Mouse (Mus musculus) G1E (cell line): ENCODE measurements at regions not wholly inside any gene's neighbourhood (a gene's known extent, or its start where the extent isn't known, plus 50 kb on each side); places are given as distances from the start of the nearest gene placed in this dataset.

ENCODE experiments used
- ATAC-seq: 2 replicates; pipeline ENCODE4 v1.8.0; 2016; ENCODE audit warnings: mild to moderate bottlenecking; ENCODE audit not compliant: insufficient number of reproducible peaks, poor library complexity, low FRiP score, severe bottlenecking; ENCODE audit errors: extremely low read depth
- DNase-seq: peaks from one replicate; pipeline ENCODE4 v3.0.0; 2012; ENCODE audit warnings: low spot score
- H3K27me3 ChIP-seq: 2 replicates; pipeline ENCODE4 v1.6.1; 2012; ENCODE audit warnings: mild to moderate bottlenecking, low read length, inconsistent platforms; ENCODE audit not compliant: insufficient read depth
- H3K36me3 ChIP-seq: replicated peaks from 2 replicates; pipeline ENCODE3; 2012; ENCODE audit warnings: mild to moderate bottlenecking, inconsistent platforms
- H3K4me1 ChIP-seq: 2 replicates; pipeline ENCODE4 v1.6.1; 2012; ENCODE audit warnings: low read depth, low read length, inconsistent platforms, mixed read lengths; ENCODE audit not compliant: insufficient read depth
- H3K4me3 ChIP-seq: 2 replicates; pipeline ENCODE4 v1.5.1; 2012; ENCODE audit warnings: low read depth, mild to moderate bottlenecking, inconsistent platforms, low read length, moderate library complexity, mixed read lengths
- H3K9me3 ChIP-seq: replicated peaks from 2 replicates; pipeline ENCODE4 v1.6.1; 2012; ENCODE audit warnings: inconsistent platforms
- CTCF ChIP-seq: IDR thresholded peaks from 2 replicates; pipeline ENCODE4 v1.5.1; 2012; ENCODE audit warnings: low read depth, low read length, inconsistent platforms, mixed read lengths
- GATA1 ChIP-seq: IDR thresholded peaks from 2 replicates; pipeline ENCODE4 v1.6.1; 2012; ENCODE audit warnings: borderline replicate concordance, low read length, inconsistent platforms, mixed read lengths
- GATA2 ChIP-seq: IDR thresholded peaks from 2 replicates; pipeline ENCODE4 v1.6.1; 2012; ENCODE audit warnings: low read depth, low read length, inconsistent platforms, borderline replicate concordance
- POLR2AphosphoS5 ChIP-seq: IDR thresholded peaks from 2 replicates; pipeline ENCODE4 v1.6.1; 2012; ENCODE audit warnings: low read depth, low read length, inconsistent platforms; ENCODE audit not compliant: insufficient replicate concordance
- TAL1 ChIP-seq: conservative IDR thresholded peaks from 2 replicates; pipeline ENCODE4 v1.6.1; 2012; ENCODE audit warnings: low read depth, low read length, inconsistent platforms, mixed read lengths

GRCm38 (mm10) chr9:24937731-24938130 is 151.5 kb upstream of the Gm10181 start:
- ATAC-seq (no peak), DNase-seq (no peak)
- no peaks in the 10 kb centered on the region for H3K4me1 ChIP-seq
- no peak overlapping the region for H3K4me3 ChIP-seq
- H3K9me3 ChIP-seq = no peaks in the 10 kb centered on the region
- no peaks in the 10 kb centered on the region for H3K36me3 ChIP-seq
- TF ChIP-seq POLR2AphosphoS5 (no peak), TAL1 (no peak), GATA2 (no peak), CTCF (no peak), GATA1 (no peak)
- no peaks in the 10 kb centered on the region for H3K27me3 ChIP-seq

- Histone ChIP-seq H3K4me1 (no peaks in the 10 kb centered on the region), H3K9me3 (no peaks in the 10 kb centered on the region), H3K36me3 (no peaks in the 10 kb centered on the region), H3K4me3 (no peak overlapping the region), H3K27me3 (0 out of 2 replicates have a peak, but pooled peaks cover 3% of the 10 kb centered on the region)
- TF ChIP-seq TAL1 (no peak), POLR2AphosphoS5 (no peak), GATA1 (no peak), GATA2 (no peak), CTCF (no peak)
- DNase-seq (no peak), ATAC-seq (no peak)
These were observed 146.3 kb upstream of the Gm10181 start for GRCm38 (mm10) chr9:24942943-24943342.

GRCm38 (mm10) chr9:24943830-24944229 is 145.4 kb upstream of the Gm10181 start:
- ATAC-seq = no peak
- H3K36me3 ChIP-seq = no peaks in the 10 kb centered on the region
- DNase-seq = no peak
- no peak overlapping the region for H3K4me3 ChIP-seq
- no peaks in the 10 kb centered on the region for H3K4me1 ChIP-seq
- H3K27me3 ChIP-seq = 0 out of 2 replicates have a peak, but pooled peaks cover 3% of the 10 kb centered on the region
- TF ChIP-seq GATA1 (no peak), POLR2AphosphoS5 (no peak), TAL1 (no peak), GATA2 (no peak), CTCF (no peak)
- H3K9me3 ChIP-seq = no peaks in the 10 kb centered on the region

- Histone ChIP-seq H3K27me3 (peaks cover 5% of the 10 kb centered on the region; the same call in 1 of the 2 replicates), H3K9me3 (no peaks in the 10 kb centered on the region), H3K36me3 (no peaks in the 10 kb centered on the region), H3K4me1 (no peaks in the 10 kb centered on the region), H3K4me3 (no peak overlapping the region)
- DNase-seq (no peak), ATAC-seq (no peak)
- TF ChIP-seq GATA2 (no peak), TAL1 (no peak), GATA1 (no peak), POLR2AphosphoS5 (no peak), CTCF (no peak)
These were observed 136.7 kb upstream of the Gm10181 start for GRCm38 (mm10) chr9:24952516-24952915.

GRCm38 (mm10) chr9:24955641-24956040 is 133.6 kb upstream of the Gm10181 start:
- H3K4me1 ChIP-seq = no peaks in the 10 kb centered on the region
- TF ChIP-seq GATA1 (no peak), CTCF (no peak)
- H3K9me3 ChIP-seq = no peaks in the 10 kb centered on the region
- no peak for ATAC-seq
- DNase-seq = no peak
- H3K4me3 ChIP-seq = no peak overlapping the region
- peaks cover 5% of the 10 kb centered on the region; the same call in 1 of the 2 replicates for H3K27me3 ChIP-seq
- no peaks in the 10 kb centered on the region for H3K36me3 ChIP-seq

- no peaks in the 10 kb centered on the region for H3K36me3 ChIP-seq
- TF ChIP-seq POLR2AphosphoS5 = no peak
- TF ChIP-seq TAL1 = no peak
- TF ChIP-seq GATA1 = no peak
- TF ChIP-seq CTCF = no peak
- no peak for TF ChIP-seq GATA2
- H3K4me1 ChIP-seq = no peaks in the 10 kb centered on the region
- DNase-seq (no peak), ATAC-seq (no peak)
- no peaks in the 10 kb centered on the region for H3K9me3 ChIP-seq
- H3K4me3 ChIP-seq = no peak overlapping the region
- H3K27me3 ChIP-seq = peaks cover 5% of the 10 kb centered on the region; the same call in 1 of the 2 replicates
These were observed 132.7 kb upstream of the Gm10181 start for GRCm38 (mm10) chr9:24956566-24956965.

- Histone ChIP-seq H3K9me3 (no peaks in the 10 kb centered on the region), H3K4me3 (no peak overlapping the region), H3K27me3 (peaks cover 2% of the 10 kb centered on the region), H3K4me1 (no peaks in the 10 kb centered on the region), H3K36me3 (no peaks in the 10 kb centered on the region)
- no peak for DNase-seq
- no peak for ATAC-seq
- TF ChIP-seq POLR2AphosphoS5 = no peak
- TF ChIP-seq GATA2 = no peak
- no peak for TF ChIP-seq TAL1
- TF ChIP-seq GATA1 = no peak
- TF ChIP-seq CTCF = no peak
These were observed 125.9 kb upstream of the Gm10181 start for GRCm38 (mm10) chr9:24963290-24963689.
